In genomic region chr4:141792554-141793281, GRCm38 (mm10) we compare ENCODE assay signal across 9 mouse cellular contexts. TPM values are rescaled to one million over a fixed set of nuclear protein-coding genes. Genes with fewer than 3 reads are reported as not detected.
A peak's percentile ranks its signal among the peaks of the same experiment; 100 is the strongest.
DNase-seq lines count a peak whose midpoint lies in the region; ATAC-seq and TF ChIP-seq lines count a peak whose summit lies in the region.
"Had no signal": no experiment of that assay in that cellular context is flagged by ENCODE, and none has a peak within 500 bp of the region (broad histone marks: within the 10 kb centered on the region; RNA-seq: fewer than 3 reads in every experiment).

No protein-coding gene starts in this region.

- WGBS in heart, embryonic 11.5 days (ENCODE audit: insufficient replicate concordance) = 11% methylated on average over 10 of the region's 10 CpGs
- 8% methylated on average over 10 of the region's 10 CpGs for WGBS in limb, embryonic 14.5 days
- WGBS in small intestine, adult 2 months = 10% methylated on average over 10 of the region's 10 CpGs

- no peak for TF ChIP-seq POLR2A in limb, embryonic 14.5 days (IDR thresholded peaks at IDR 0.05; ENCODE audit: borderline replicate concordance, extremely low read depth, insufficient read depth, insufficient read length)
- TF ChIP-seq POLR2A in small intestine, adult 2 months (IDR thresholded peaks at IDR 0.05; ENCODE audit: low read depth, low read length) = no peak

- peaks cover 2% of the 10 kb centered on the region for H3K79me3 ChIP-seq in C2C12 (ENCODE audit: low read depth)

- peaks cover 14% of the 10 kb centered on the region for H3K4me1 ChIP-seq in heart, embryonic 11.5 days (ENCODE audit: control insufficient read depth, insufficient read depth, low read length)
- H3K4me1 ChIP-seq in limb, embryonic 14.5 days (ENCODE audit: control insufficient read depth, insufficient read depth, low read length) = peaks cover 12% of the 10 kb centered on the region; the same call in 1 of the 2 replicates
- H3K4me1 ChIP-seq in small intestine, adult 2 months (ENCODE audit: control insufficient read depth, insufficient read depth, insufficient read length, low read length) = peaks cover 9% of the 10 kb centered on the region; the same call in 1 of the 2 replicates

- H3ac ChIP-seq in C2C12 (ENCODE audit: control insufficient read depth, insufficient read length, low read depth) = peak overlapping the region; percentile 1

- intact Hi-C loops in heart, postnatal 25 days (cut with DNase I) = loop anchor here (5.0 kb wide), 2 partner anchors 70 to 130 kb away; partner anchors contain the start of genes Ddi2 and Plekhm2

- H3K27ac ChIP-seq in heart, embryonic 11.5 days (ENCODE audit: low read depth, low read length) = peak overlapping the region; percentile 95
- H3K27ac ChIP-seq in limb, embryonic 14.5 days (replicated peaks; ENCODE audit: low read depth, low read length) = peak overlapping the region; percentile 86
- peak overlapping the region; percentile 80 for H3K27ac ChIP-seq in small intestine, adult 2 months (ENCODE audit: insufficient read depth, low read depth, low read length)

- peak overlapping the region; percentile 63 for H3K4me2 ChIP-seq in heart, embryonic 11.5 days
- peak overlapping the region; percentile 60 for H3K4me2 ChIP-seq in limb, embryonic 14.5 days (replicated peaks; ENCODE audit: low read depth, low read length, severe bottlenecking)

- no peaks in the 10 kb centered on the region for H3K27me3 ChIP-seq in heart, embryonic 11.5 days (ENCODE audit: control insufficient read depth, insufficient read depth, low read length)
- no peaks in the 10 kb centered on the region for H3K27me3 ChIP-seq in C2C12 (ENCODE audit: control insufficient read depth, insufficient read depth, insufficient read length)
- H3K27me3 ChIP-seq in limb, embryonic 14.5 days (ENCODE audit: control insufficient read depth, insufficient read depth, low read length) = no peaks in the 10 kb centered on the region
- no peaks in the 10 kb centered on the region for H3K27me3 ChIP-seq in small intestine, adult 2 months (ENCODE audit: control insufficient read depth, insufficient read depth, low read length)

- no peak for TF ChIP-seq CTCF in C2C12 (IDR thresholded peaks at IDR 0.05; ENCODE audit: control insufficient read depth, insufficient read depth, insufficient read length)
- no peak for TF ChIP-seq CTCF in small intestine, adult 2 months (IDR thresholded peaks at IDR 0.05; ENCODE audit: extremely low read depth, insufficient read length, insufficient replicate concordance, low read depth, low read length)

- no peak for ATAC-seq in heart, embryonic 11.5 days (replicated peaks; ENCODE audit: insufficient number of reproducible peaks, low FRiP score, low TSS enrichment)
- ATAC-seq in erythroblast, adult 5-6 weeks (replicated peaks; ENCODE audit: low FRiP score, poor library complexity, severe bottlenecking) = peak; percentile 23
- ATAC-seq in limb, embryonic 14.5 days (ENCODE audit: low FRiP score, low read depth) = no peak

- peaks cover 20% of the 10 kb centered on the region for H3K79me2 ChIP-seq in C2C12 (ENCODE audit: control insufficient read depth, insufficient read depth)

- DNase-seq in heart, postnatal 25 days (ENCODE audit: low spot score) = no peak
- DNase-seq in limb, embryonic 14.5 days (ENCODE audit: low spot score) = peak; percentile 47
- no peak for DNase-seq in adrenal gland, postnatal 14 days
- no peak for DNase-seq in gastrocnemius, postnatal 25 days

- peak overlapping the region; percentile 52 for H3K9ac ChIP-seq in heart, embryonic 11.5 days (ENCODE audit: low read depth, low read length)
- H3K9ac ChIP-seq in limb, embryonic 14.5 days (ENCODE audit: low read depth, low read length, severe bottlenecking) = peak overlapping the region; percentile 67

- H3K4me3 ChIP-seq in heart, embryonic 11.5 days (ENCODE audit: low read depth, low read length) = peak overlapping the region; percentile 74
- no peak overlapping the region for H3K4me3 ChIP-seq in C2C12 (ENCODE audit: insufficient read depth, poor library complexity, severe bottlenecking)
- peak overlapping the region; percentile 71 for H3K4me3 ChIP-seq in limb, embryonic 14.5 days (replicated peaks; ENCODE audit: low read length)
- H3K4me3 ChIP-seq in small intestine, adult 2 months (ENCODE audit: low read depth, low read length) = peak overlapping the region; percentile 88

- peaks cover 5% of the 10 kb centered on the region for H3K36me3 ChIP-seq in heart, embryonic 11.5 days (ENCODE audit: control insufficient read depth, insufficient read depth, low read length)
- peaks cover 4% of the 10 kb centered on the region for H3K36me3 ChIP-seq in C2C12 (ENCODE audit: control insufficient read depth, insufficient read depth)
- H3K36me3 ChIP-seq in limb, embryonic 14.5 days (ENCODE audit: control insufficient read depth, insufficient read depth, low read length) = peaks cover 13% of the 10 kb centered on the region; the same call in 1 of the 2 replicates
- H3K36me3 ChIP-seq in small intestine, adult 2 months (ENCODE audit: control insufficient read depth, insufficient read depth, low read length) = peaks cover 13% of the 10 kb centered on the region

- no peaks in the 10 kb centered on the region for H3K9me3 ChIP-seq in heart, embryonic 11.5 days (replicated peaks; ENCODE audit: control insufficient read depth, low read length)
- no peaks in the 10 kb centered on the region for H3K9me3 ChIP-seq in limb, embryonic 14.5 days (ENCODE audit: control insufficient read depth, low read length)

TF ChIP-seq in C2C12, 6 proteins besides CTCF, POLR2A, EP300 and RAD21 (continues in another document):
- TF ChIP-seq USF1 (IDR thresholded peaks at IDR 0.05; ENCODE audit: low read depth) (no peak), FOSL1 (IDR thresholded peaks at IDR 0.05; ENCODE audit: insufficient read depth, low read length, poor library complexity, severe bottlenecking) (no peak), MAX (IDR thresholded peaks at IDR 0.05) (no peak), CEBPB (IDR thresholded peaks at IDR 0.05; ENCODE audit: low read depth) (no peak), MYOG (IDR thresholded peaks at IDR 0.05; ENCODE audit: control insufficient read depth, extremely low read depth, insufficient read length) (no peak)

RNA-seq across cellular contexts. Expression of gene Casp9, which starts 0.7 kb away (rescaled TPM):
- polyA plus RNA-seq in heart, embryonic 11.5 days (2014; fragmentation: Nextera tagmentation; extraction: Ambion mirVana) = 15.4 and 17.5 TPM in 2 replicates
- 1 to 10 TPM; 7.9 to 8.6 TPM for total RNA-seq in heart, postnatal 25 days (2021)
- 17.0 TPM for polyA plus RNA-seq in C2C12 (2012; fragmentation: generic; extraction: Trizol)
- 4.4 and 10.0 TPM in 2 replicates for total RNA-seq in erythroblast, adult 5-6 weeks (2015; ENCODE audit: low replicate concordance)
- 4.2 and 4.3 TPM in 2 replicates for total RNA-seq in erythroblast, adult 5-6 weeks (2017; ENCODE audit: low replicate concordance)
- polyA plus RNA-seq in limb, embryonic 14.5 days (2012; rRNA removed) = 20.4 and 24.8 TPM in 2 replicates
- polyA plus RNA-seq in limb, embryonic 14.5 days (2014; fragmentation: Nextera tagmentation; extraction: Ambion mirVana) = 11.2 and 13.8 TPM in 2 replicates
- 11.5 and 14.6 TPM in 2 replicates for polyA plus RNA-seq in small intestine, adult 2 months (2012; rRNA removed)
- total RNA-seq in adrenal gland, postnatal 14 days (2021) = 15.3 and 17.1 TPM in 2 replicates
- total RNA-seq in gastrocnemius, postnatal 25 days (2021) = 1 to 10 TPM; 2.0 TPM

RNA-seq across cellular contexts. Expression of gene Dnajc16, which starts 2.0 kb away (rescaled TPM):
- 3.2 and 4.3 TPM in 2 replicates for polyA plus RNA-seq in heart, embryonic 11.5 days (2014; fragmentation: Nextera tagmentation; extraction: Ambion mirVana)
- 10 to 100 TPM; 17.7 to 22.9 TPM for total RNA-seq in heart, postnatal 25 days (2021)
- polyA plus RNA-seq in C2C12 (2012; fragmentation: generic; extraction: Trizol) = 5.2 TPM
- 0.38 and 5.0 TPM in 2 replicates for total RNA-seq in erythroblast, adult 5-6 weeks (2015; ENCODE audit: low replicate concordance)
- 3.2 and 7.8 TPM in 2 replicates for total RNA-seq in erythroblast, adult 5-6 weeks (2017; ENCODE audit: low replicate concordance)
- 11.9 and 12.4 TPM in 2 replicates for polyA plus RNA-seq in limb, embryonic 14.5 days (2012; rRNA removed)
- 2.8 and 3.2 TPM in 2 replicates for polyA plus RNA-seq in limb, embryonic 14.5 days (2014; fragmentation: Nextera tagmentation; extraction: Ambion mirVana)
- polyA plus RNA-seq in small intestine, adult 2 months (2012; rRNA removed) = 3.2 and 5.3 TPM in 2 replicates
- total RNA-seq in adrenal gland, postnatal 14 days (2021) = 16.6 and 20.7 TPM in 2 replicates
- 10 to 100 TPM; 10.1 to 12.0 TPM for total RNA-seq in gastrocnemius, postnatal 25 days (2021)

RNA-seq across cellular contexts. Expression of gene Cela2a, which starts 33.2 kb away (rescaled TPM):
- polyA plus RNA-seq in heart, embryonic 11.5 days (2014; fragmentation: Nextera tagmentation; extraction: Ambion mirVana) = not detected in 2 replicates
- total RNA-seq in heart, postnatal 25 days (2021) = not detected
- polyA plus RNA-seq in C2C12 (2012; fragmentation: generic; extraction: Trizol) = not detected
- total RNA-seq in erythroblast, adult 5-6 weeks (2015; ENCODE audit: low replicate concordance) = not detected in 2 replicates
- not detected in 2 replicates for total RNA-seq in erythroblast, adult 5-6 weeks (2017; ENCODE audit: low replicate concordance)
- polyA plus RNA-seq in limb, embryonic 14.5 days (2012; rRNA removed) = 0.19 and 0.47 TPM in 2 replicates
- not detected in 2 replicates for polyA plus RNA-seq in limb, embryonic 14.5 days (2014; fragmentation: Nextera tagmentation; extraction: Ambion mirVana)
- polyA plus RNA-seq in small intestine, adult 2 months (2012; rRNA removed) = 124 and 65,009 TPM in 2 replicates
- total RNA-seq in adrenal gland, postnatal 14 days (2021) = 0.56 TPM in 1 of 2 replicates, not detected in the other
- not detected for total RNA-seq in gastrocnemius, postnatal 25 days (2021)
- total RNA-seq: neutrophil, adult 5-6 weeks had no signal

RNA-seq across cellular contexts. Expression of gene Agmat, which starts 46.2 kb away (rescaled TPM):
- 0.80 and 1.0 TPM in 2 replicates for polyA plus RNA-seq in heart, embryonic 11.5 days (2014; fragmentation: Nextera tagmentation; extraction: Ambion mirVana)
- under 1 TPM; 0.36 to 0.56 TPM for total RNA-seq in heart, postnatal 25 days (2021)
- not detected for polyA plus RNA-seq in C2C12 (2012; fragmentation: generic; extraction: Trizol)
- total RNA-seq in erythroblast, adult 5-6 weeks (2015; ENCODE audit: low replicate concordance) = 1.5 and 2.3 TPM in 2 replicates
- not detected in 2 replicates for total RNA-seq in erythroblast, adult 5-6 weeks (2017; ENCODE audit: low replicate concordance)
- 0.21 TPM in 1 of 2 replicates, not detected in the other for polyA plus RNA-seq in limb, embryonic 14.5 days (2012; rRNA removed)
- polyA plus RNA-seq in limb, embryonic 14.5 days (2014; fragmentation: Nextera tagmentation; extraction: Ambion mirVana) = not detected in 2 replicates
- polyA plus RNA-seq in small intestine, adult 2 months (2012; rRNA removed) = 13.3 and 19.0 TPM in 2 replicates
- total RNA-seq in adrenal gland, postnatal 14 days (2021) = 13.4 and 32.2 TPM in 2 replicates
- total RNA-seq in gastrocnemius, postnatal 25 days (2021) = under 1 TPM in 1 of 2 experiments, not detected in 1; 0.20 TPM
- total RNA-seq: neutrophil, adult 5-6 weeks had no signal

RNA-seq across cellular contexts. Expression of gene Ctrc, which starts 53.4 kb away (rescaled TPM):
- not detected in 2 replicates for polyA plus RNA-seq in heart, embryonic 11.5 days (2014; fragmentation: Nextera tagmentation; extraction: Ambion mirVana)
- not detected for total RNA-seq in heart, postnatal 25 days (2021)
- not detected for polyA plus RNA-seq in C2C12 (2012; fragmentation: generic; extraction: Trizol)
- not detected in 2 replicates for total RNA-seq in erythroblast, adult 5-6 weeks (2015; ENCODE audit: low replicate concordance)
- not detected in 2 replicates for total RNA-seq in erythroblast, adult 5-6 weeks (2017; ENCODE audit: low replicate concordance)
- 0.08 TPM in 1 of 2 replicates, not detected in the other for polyA plus RNA-seq in limb, embryonic 14.5 days (2012; rRNA removed)
- not detected in 2 replicates for polyA plus RNA-seq in limb, embryonic 14.5 days (2014; fragmentation: Nextera tagmentation; extraction: Ambion mirVana)
- polyA plus RNA-seq in small intestine, adult 2 months (2012; rRNA removed) = 13.9 and 8,604 TPM in 2 replicates
- total RNA-seq in adrenal gland, postnatal 14 days (2021) = not detected in 2 replicates
- not detected for total RNA-seq in gastrocnemius, postnatal 25 days (2021)
- total RNA-seq: neutrophil, adult 5-6 weeks had no signal
